Mouse (Mus musculus) intestine, embryonic 14.5 days (tissue): ENCODE results near the gene Lims1. TPM values are rescaled to one million over a fixed set of nuclear protein-coding genes. Genes with fewer than 3 reads are reported as not detected.
A peak's percentile ranks its signal among the peaks of the same experiment; 100 is the strongest.

Experiments used
- ATAC-seq: fragments of 200-750 bp; cut with Nextera tagmentation; replicated peaks from 2 replicates; pipeline ENCODE4 v1.8.0; 2017; ENCODE audit warnings: low read depth, moderate number of reproducible peaks, moderate TSS enrichment, moderate library complexity; ENCODE audit not compliant: low FRiP score, low TSS enrichment
- DNase-seq: peaks from one replicate; pipeline ENCODE4 v3.0.0-alpha.2; 2018; ENCODE audit warnings: low spot score
- H3K27ac ChIP-seq: fragments of 300-500 bp; sonication (generic); 2 replicates; pipeline ENCODE4 v1.5.1; 2014; ENCODE audit warnings: low read depth, mild to moderate bottlenecking, control low read depth
- H3K27me3 ChIP-seq: fragments of 300-500 bp; sonication (generic); replicated peaks from 2 replicates; pipeline ENCODE4 v1.6.1; 2014; ENCODE audit warnings: low read length, control low read depth; ENCODE audit not compliant: control insufficient read depth, insufficient read depth
- H3K36me3 ChIP-seq: fragments of 300-500 bp; sonication (generic); 2 replicates; pipeline ENCODE4 v1.6.1; 2014; ENCODE audit warnings: low read length, control low read depth; ENCODE audit not compliant: control insufficient read depth, insufficient read depth
- H3K4me1 ChIP-seq: fragments of 300-500 bp; sonication (generic); replicated peaks from 2 replicates; pipeline ENCODE4 v1.6.1; 2014; ENCODE audit warnings: low read length, control low read depth, mixed read lengths; ENCODE audit not compliant: control insufficient read depth, insufficient read depth
- H3K4me2 ChIP-seq: fragments of 300-500 bp; sonication (generic); 2 replicates; pipeline ENCODE4 v1.6.1; 2014; ENCODE audit warnings: low read length
- H3K4me3 ChIP-seq: fragments of 300-500 bp; sonication (generic); 2 replicates; pipeline ENCODE4 v1.5.1; 2014; ENCODE audit warnings: low read depth, low read length, control low read depth, mixed read lengths
- H3K9ac ChIP-seq: fragments of 300-500 bp; sonication (generic); 2 replicates; pipeline ENCODE4 v1.6.1; 2014; ENCODE audit warnings: mild to moderate bottlenecking, low read length
- H3K9me3 ChIP-seq: fragments of 300-500 bp; sonication (generic); 2 replicates; pipeline ENCODE4 v1.6.1; 2016; ENCODE audit warnings: low read length, control low read depth; ENCODE audit not compliant: control insufficient read depth
- WGBS: fragments of 180-500 bp; shearing (Covaris S2); extraction: QIAGEN DNeasy Blood & Tissue Kit; methylation state at CpG from one replicate; pipeline ENCODE4 v1.1.7; 2014; 5-methylcytosine and 5-hydroxymethylcytosine counted together
- polyA plus RNA-seq: library from polyadenylated mRNA; unstranded; fragments of >200 nt; fragmentation: Nextera tagmentation; extraction: Ambion mirVana; gene quantifications from 2 replicates; pipeline ENCODE4 v1.2.1, GENCODE M21; 2014

Gene Lims1
- polyA plus RNA-seq, 1 experiment from 2014 or later = 134 TPM

GRCm38 (mm10) chr10:58370559-58370958 lies 47.3 kb downstream of the Lims1 start:
- no peaks in the 10 kb centered on the region for H3K36me3 ChIP-seq
- H3K4me1 ChIP-seq = peaks cover 35% of the 10 kb centered on the region
- no peaks in the 10 kb centered on the region for H3K27me3 ChIP-seq
- H3K4me3 ChIP-seq = no peak overlapping the region
- peak; percentile 46 for DNase-seq
- no peak overlapping the region for H3K9ac ChIP-seq
- no peak overlapping the region for H3K4me2 ChIP-seq
- no peak for ATAC-seq
- H3K9me3 ChIP-seq = no peaks in the 10 kb centered on the region
- H3K27ac ChIP-seq = peak overlapping the region; percentile 75; the same call in 1 of the 2 replicates

DNA sequence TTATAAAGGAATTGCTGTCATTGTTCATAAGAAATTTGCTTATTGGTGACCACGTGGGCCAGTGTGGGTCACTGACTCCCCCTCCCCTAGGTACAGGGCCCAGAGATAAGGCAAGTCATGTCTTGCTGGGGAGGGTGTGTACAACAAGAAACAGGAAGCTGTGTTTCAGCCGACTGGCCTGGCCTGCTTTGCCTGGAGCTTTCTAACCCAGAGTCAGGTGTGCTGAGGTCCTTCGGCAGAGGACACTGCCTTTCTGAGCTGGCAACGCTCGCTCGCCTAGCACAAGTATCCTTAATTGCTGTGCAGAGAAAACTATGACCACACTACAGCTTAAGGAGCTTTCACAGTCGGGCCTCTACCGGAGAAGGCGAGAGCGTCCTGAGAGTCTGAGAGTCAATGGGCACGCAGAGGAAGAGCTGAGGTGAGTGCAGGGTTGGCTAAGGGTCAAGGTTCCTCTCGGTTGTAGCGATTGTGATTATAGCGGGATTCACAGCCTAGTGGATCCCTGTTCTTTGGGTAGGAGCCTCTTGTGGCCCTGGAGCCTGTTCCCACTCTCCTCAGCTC lies 48.1 kb downstream of the Lims1 start:
- DNase-seq (peak; percentile 60), ATAC-seq (peak; percentile 80; the same call in 1 of the 2 replicates)
- H3K27me3 ChIP-seq = no peaks in the 10 kb centered on the region
- H3K27ac ChIP-seq = peak overlapping the region; percentile 75
- H3K36me3 ChIP-seq = no peaks in the 10 kb centered on the region
- peak overlapping the region; percentile 31 for H3K4me2 ChIP-seq
- 34% methylated on average over 14 of the region's 14 CpGs for WGBS
- H3K9ac ChIP-seq = no peak overlapping the region
- H3K4me3 ChIP-seq = no peak overlapping the region; the same call in 1 of the 2 replicates
- H3K9me3 ChIP-seq = no peaks in the 10 kb centered on the region
- H3K4me1 ChIP-seq = peaks cover 35% of the 10 kb centered on the region

GRCm38 (mm10) chr10:58372430-58373030 lies 49.3 kb downstream of the Lims1 start:
- H3K27me3 ChIP-seq = no peaks in the 10 kb centered on the region
- H3K4me2 ChIP-seq = no peak overlapping the region
- WGBS = 78% methylated on average over 6 of the region's 6 CpGs
- no peak overlapping the region for H3K9ac ChIP-seq
- peaks cover 35% of the 10 kb centered on the region for H3K4me1 ChIP-seq
- DNase-seq (peak; percentile 42), ATAC-seq (no peak)
- no peak overlapping the region for H3K4me3 ChIP-seq
- no peak overlapping the region for H3K27ac ChIP-seq
- H3K9me3 ChIP-seq = no peaks in the 10 kb centered on the region
- H3K36me3 ChIP-seq = no peaks in the 10 kb centered on the region

DNA sequence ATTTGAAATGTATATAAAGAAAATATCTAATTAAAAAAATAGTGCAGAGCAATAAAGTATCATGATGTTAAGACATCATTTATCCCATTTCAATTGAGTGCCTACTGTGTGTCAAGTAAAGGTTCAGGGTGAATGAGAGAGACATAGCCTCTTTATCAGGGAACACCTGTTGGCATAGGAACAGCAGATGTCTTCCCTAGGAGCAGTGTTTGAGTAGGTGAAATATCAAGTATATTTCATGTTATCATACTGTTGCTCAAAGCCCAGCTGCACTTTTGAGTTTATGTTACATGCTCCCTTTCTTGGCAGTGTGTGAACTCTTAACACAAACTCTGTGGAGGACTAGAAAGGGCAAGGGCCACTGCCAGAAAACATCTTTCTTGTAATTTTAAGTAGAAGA lies 50.6 kb downstream of the Lims1 start:
- no peak overlapping the region for H3K4me3 ChIP-seq
- no peak overlapping the region for H3K9ac ChIP-seq
- H3K27me3 ChIP-seq = no peaks in the 10 kb centered on the region
- peaks cover 31% of the 10 kb centered on the region for H3K4me1 ChIP-seq
- no peaks in the 10 kb centered on the region for H3K9me3 ChIP-seq
- no peak for DNase-seq
- no peak overlapping the region for H3K27ac ChIP-seq
- ATAC-seq = no peak
- H3K4me2 ChIP-seq = no peak overlapping the region
- no peaks in the 10 kb centered on the region for H3K36me3 ChIP-seq

DNA sequence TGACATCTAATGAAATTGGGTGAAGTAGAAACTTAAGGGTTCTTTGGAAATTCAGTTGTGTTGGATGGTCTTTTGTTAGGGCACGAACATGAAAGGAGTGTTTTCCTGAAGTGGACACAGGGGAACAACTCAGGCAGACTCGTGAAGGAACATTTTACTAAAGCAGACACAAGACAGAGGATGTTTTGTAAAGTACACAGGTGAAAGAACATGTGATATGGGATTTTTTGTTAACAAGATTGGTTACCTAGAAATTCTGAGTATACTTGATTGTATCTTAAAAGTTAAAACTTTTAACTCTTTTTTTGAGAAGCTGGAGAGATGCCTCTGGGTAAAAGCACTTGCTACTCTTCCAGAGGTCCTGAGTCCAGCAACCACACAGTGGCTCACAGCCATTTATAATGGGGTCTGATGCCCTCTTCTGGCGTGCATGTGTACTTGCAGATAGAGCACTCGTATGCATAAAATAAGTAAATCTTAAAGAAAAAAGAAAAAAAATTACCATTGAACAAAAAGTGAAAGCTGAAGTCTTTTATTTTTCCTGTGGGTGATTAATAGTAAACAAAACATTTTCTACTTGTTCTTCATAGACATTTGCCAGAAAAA lies 54.4 kb downstream of the Lims1 start:
- H3K9me3 ChIP-seq = no peaks in the 10 kb centered on the region
- no peak overlapping the region for H3K9ac ChIP-seq
- ATAC-seq = no peak
- no peak overlapping the region for H3K4me2 ChIP-seq
- DNase-seq = no peak
- H3K27ac ChIP-seq = no peak overlapping the region
- H3K4me1 ChIP-seq = peaks cover 14% of the 10 kb centered on the region
- 42% methylated on average over 4 of the region's 4 CpGs for WGBS
- H3K4me3 ChIP-seq = no peak overlapping the region
- H3K27me3 ChIP-seq = no peaks in the 10 kb centered on the region
- H3K36me3 ChIP-seq = no peaks in the 10 kb centered on the region

DNA sequence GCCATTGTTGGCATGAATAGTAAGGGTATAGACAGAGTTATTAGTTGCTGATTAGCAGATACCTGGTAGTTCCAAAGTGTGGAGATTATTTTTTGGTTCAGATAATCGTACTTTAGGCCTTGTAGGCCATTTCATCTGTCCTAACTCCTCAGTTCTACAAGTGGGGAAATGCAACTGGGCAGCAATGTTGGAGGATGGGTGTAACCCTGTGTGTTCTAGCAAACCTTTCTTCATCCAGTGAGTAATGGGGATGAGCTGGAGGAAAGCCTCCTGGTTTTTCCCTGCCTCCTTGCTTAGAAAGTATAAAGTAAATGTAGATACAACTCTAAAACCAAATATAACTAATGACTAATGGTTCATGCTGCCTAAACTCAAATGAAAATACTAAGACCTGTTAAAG lies 55.1 kb downstream of the Lims1 start:
- H3K4me2 ChIP-seq = no peak overlapping the region
- no peaks in the 10 kb centered on the region for H3K36me3 ChIP-seq
- H3K9ac ChIP-seq = no peak overlapping the region
- H3K4me1 ChIP-seq = peaks cover 19% of the 10 kb centered on the region
- 69% methylated on average over 1 of the region's 1 CpGs for WGBS
- no peak for DNase-seq
- no peaks in the 10 kb centered on the region for H3K9me3 ChIP-seq
- H3K4me3 ChIP-seq = no peak overlapping the region
- H3K27ac ChIP-seq = no peak overlapping the region
- no peaks in the 10 kb centered on the region for H3K27me3 ChIP-seq
- ATAC-seq = no peak

DNA sequence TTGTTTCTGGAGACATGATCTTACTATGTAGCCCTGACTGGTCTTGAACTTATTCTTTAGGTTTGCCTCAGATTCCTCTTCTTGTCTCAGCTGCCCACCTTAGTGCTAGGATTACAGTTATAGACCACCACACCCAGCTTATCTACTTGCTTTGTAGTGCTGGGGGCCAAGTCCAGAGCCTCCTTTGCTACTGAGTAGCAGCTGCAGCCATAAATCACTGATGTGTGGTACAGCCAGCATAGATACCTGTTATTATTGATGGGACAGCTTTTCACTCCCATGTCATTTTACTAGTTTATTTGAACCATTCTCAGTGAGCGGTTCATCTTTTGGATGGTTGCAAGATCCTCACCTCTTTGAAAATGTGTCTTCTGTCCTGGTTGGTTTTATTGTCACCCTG lies 56.4 kb downstream of the Lims1 start:
- no peak overlapping the region for H3K4me3 ChIP-seq
- no peaks in the 10 kb centered on the region for H3K9me3 ChIP-seq
- H3K36me3 ChIP-seq = no peaks in the 10 kb centered on the region
- no peak for ATAC-seq
- no peak for DNase-seq
- no peak overlapping the region for H3K27ac ChIP-seq
- no peak overlapping the region for H3K9ac ChIP-seq
- H3K4me2 ChIP-seq = no peak overlapping the region
- 89% methylated on average over 1 of the region's 1 CpGs for WGBS
- peaks cover 27% of the 10 kb centered on the region for H3K4me1 ChIP-seq
- no peaks in the 10 kb centered on the region for H3K27me3 ChIP-seq

DNA sequence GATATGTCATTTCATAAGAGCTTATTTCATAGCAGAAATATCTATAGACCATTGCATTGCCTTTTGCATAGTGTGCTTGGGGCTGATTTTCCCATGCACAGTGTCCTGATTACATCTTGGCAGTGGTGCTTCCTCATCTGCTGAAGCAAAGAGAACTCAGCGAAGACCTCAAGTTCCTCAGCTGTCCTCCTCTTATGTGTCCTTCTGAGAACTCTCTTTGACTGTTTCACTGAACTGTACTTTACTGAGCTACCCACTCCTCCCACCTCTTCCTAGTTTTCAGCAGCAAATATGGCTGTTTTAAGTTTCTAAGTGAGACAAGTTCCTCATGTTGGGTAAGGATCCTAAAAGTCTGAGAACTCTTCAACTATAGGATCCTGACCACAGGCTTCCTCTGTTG lies 58.6 kb downstream of the Lims1 start:
- no peaks in the 10 kb centered on the region for H3K9me3 ChIP-seq
- 81% methylated on average over 1 of the region's 1 CpGs for WGBS
- peak overlapping the region; percentile 86 for H3K27ac ChIP-seq
- H3K27me3 ChIP-seq = no peaks in the 10 kb centered on the region
- ATAC-seq (no peak), DNase-seq (no peak)
- no peak overlapping the region for H3K4me2 ChIP-seq
- peaks cover 27% of the 10 kb centered on the region for H3K4me1 ChIP-seq
- no peaks in the 10 kb centered on the region for H3K36me3 ChIP-seq
- H3K4me3 ChIP-seq = no peak overlapping the region
- no peak overlapping the region for H3K9ac ChIP-seq

DNA sequence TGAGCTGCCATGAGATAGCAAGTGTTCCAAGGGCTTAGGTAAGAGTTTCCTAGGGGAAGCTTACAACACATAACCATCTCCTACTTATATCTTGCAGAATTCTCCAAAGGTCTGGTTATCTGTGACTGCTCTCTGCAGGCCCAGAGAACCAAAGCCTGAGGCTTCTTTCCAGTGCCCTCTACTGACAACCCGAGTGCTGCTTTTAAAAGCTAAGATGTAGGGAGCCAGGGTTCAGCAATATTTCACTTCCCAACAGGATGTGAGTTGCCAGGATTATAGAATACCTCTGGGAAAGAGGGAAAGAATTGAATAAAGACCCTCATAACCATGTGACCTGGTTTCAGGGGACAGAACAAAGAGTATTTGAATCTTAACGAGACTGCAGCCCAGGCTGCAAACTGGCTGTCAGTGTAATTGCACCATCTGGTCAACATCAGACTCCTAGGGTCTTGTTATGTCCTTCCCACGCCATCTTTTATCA lies 59.4 kb downstream of the Lims1 start:
- ATAC-seq = peak; percentile 66
- no peak overlapping the region for H3K4me3 ChIP-seq
- H3K9me3 ChIP-seq = no peaks in the 10 kb centered on the region
- no peak overlapping the region for H3K4me2 ChIP-seq
- no peaks in the 10 kb centered on the region for H3K36me3 ChIP-seq
- no peaks in the 10 kb centered on the region for H3K27me3 ChIP-seq
- H3K4me1 ChIP-seq = peaks cover 27% of the 10 kb centered on the region
- WGBS = 13% methylated on average over 3 of the region's 3 CpGs
- H3K27ac ChIP-seq = peak overlapping the region; percentile 86
- no peak for DNase-seq
- H3K9ac ChIP-seq = 0 out of 2 replicates have a peak overlapping the region, but pooled peaks have one; percentile 13
